Mouse (Mus musculus) liver, embryonic 16.5 days (tissue): ENCODE results near the gene R3hdm2. TPM values are rescaled to one million over a fixed set of nuclear protein-coding genes. Genes with fewer than 3 reads are reported as not detected.

Experiments
- ATAC-seq: fragments of 200-750 bp; cut with Nextera tagmentation; 2 replicates; pipeline ENCODE4 v1.8.0; 2017; ENCODE audit warnings: low read depth, mild to moderate bottlenecking, moderate number of reproducible peaks, moderate library complexity
- H3K27ac ChIP-seq: fragments of 300-500 bp; sonication (generic); 2 replicates; pipeline ENCODE4 v1.5.1; 2014; ENCODE audit warnings: mild to moderate bottlenecking, low read length
- H3K27me3 ChIP-seq: fragments of 300-500 bp; sonication (generic); 2 replicates; pipeline ENCODE4 v1.6.1; 2014; ENCODE audit warnings: low read depth, low read length, mixed read lengths; ENCODE audit not compliant: control insufficient read depth, insufficient read depth
- H3K36me3 ChIP-seq: fragments of 300-500 bp; sonication (generic); 2 replicates; pipeline ENCODE4 v1.6.1; 2014; ENCODE audit warnings: mild to moderate bottlenecking; ENCODE audit not compliant: control insufficient read depth, insufficient read depth
- H3K4me1 ChIP-seq: fragments of 300-500 bp; sonication (generic); 2 replicates; pipeline ENCODE4 v1.6.1; 2014; ENCODE audit warnings: low read depth, low read length, mixed read lengths; ENCODE audit not compliant: control insufficient read depth
- H3K4me2 ChIP-seq: fragments of 300-500 bp; sonication (generic); 2 replicates; pipeline ENCODE4 v1.6.1; 2014; ENCODE audit warnings: low read depth, low read length, mixed read lengths
- H3K4me3 ChIP-seq: fragments of 300-500 bp; sonication (generic); 2 replicates; pipeline ENCODE4 v1.5.1; 2014; ENCODE audit warnings: low read depth, mild to moderate bottlenecking, low read length
- H3K9ac ChIP-seq: fragments of 300-500 bp; sonication (generic); 2 replicates; pipeline ENCODE4 v1.6.1; 2014; ENCODE audit warnings: low read depth, low read length
- H3K9me3 ChIP-seq: fragments of 300-500 bp; sonication (generic); replicated peaks from 2 replicates; pipeline ENCODE4 v1.6.1; 2016; ENCODE audit warnings: low read length; ENCODE audit not compliant: control insufficient read depth
- WGBS: fragments of 180-500 bp; shearing (Covaris S2); extraction: QIAGEN DNeasy Blood & Tissue Kit; methylation state at CpG from one replicate; pipeline ENCODE4 v1.1.7; 2014; ENCODE audit not compliant: insufficient replicate concordance; 5-methylcytosine and 5-hydroxymethylcytosine counted together
- polyA plus RNA-seq: library from polyadenylated mRNA; unstranded; fragments of >200 nt; fragmentation: Nextera tagmentation; extraction: Ambion mirVana; gene quantifications from 2 replicates; pipeline ENCODE4 v1.2.1, GENCODE M21; 2015

R3hdm2 gene
- polyA plus RNA-seq, 1 experiment from 2014 or later, result 13.3 TPM

- Histone ChIP-seq H3K4me1 (no peaks in the 10 kb centered on the region), H3K9me3 (no peaks in the 10 kb centered on the region), H3K27me3 (no peaks in the 10 kb centered on the region), H3K9ac (no peak overlapping the region), H3K36me3 (peaks cover 14% of the 10 kb centered on the region), H3K27ac (no peak overlapping the region), H3K4me2 (no peak overlapping the region), H3K4me3 (no peak overlapping the region)
- 70% methylated on average over 9 of the region's 9 CpGs for WGBS
- ATAC-seq, result no peak
Measured at GRCm38 (mm10) chr10:127472722-127473121, 92.6 kb downstream of the R3hdm2 start.

DNA sequence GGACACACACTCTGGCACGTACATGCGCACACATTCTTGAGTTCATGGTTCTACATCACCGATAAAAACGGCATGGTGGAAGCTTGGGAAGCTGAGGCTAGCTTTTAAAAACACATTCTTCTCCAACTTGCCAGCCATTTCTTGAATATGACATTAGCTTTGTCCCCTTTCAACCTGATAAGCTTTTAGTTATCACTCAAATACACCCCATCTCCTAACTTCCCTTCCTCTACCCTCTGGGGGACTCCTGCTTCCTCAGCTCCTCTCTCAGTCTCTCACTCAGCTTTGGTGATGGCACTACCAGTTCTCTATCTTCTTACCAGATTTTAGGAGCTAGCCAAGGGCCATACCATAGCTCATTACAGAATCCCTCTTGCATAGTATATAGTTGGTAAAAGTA is 95.0 kb downstream of the R3hdm2 start:
- ATAC-seq, result no peak
- Histone ChIP-seq H3K36me3 (peaks cover 8% of the 10 kb centered on the region), H3K27ac (no peak overlapping the region), H3K27me3 (no peaks in the 10 kb centered on the region), H3K9me3 (no peaks in the 10 kb centered on the region), H3K4me3 (no peak overlapping the region), H3K4me1 (no peaks in the 10 kb centered on the region), H3K4me2 (no peak overlapping the region), H3K9ac (no peak overlapping the region)
- WGBS, result 80% methylated on average over 4 of the region's 4 CpGs

GRCm38 (mm10) chr10:127476541-127476940 is 96.4 kb downstream of the R3hdm2 start:
- Histone ChIP-seq H3K27ac (no peak overlapping the region), H3K27me3 (no peaks in the 10 kb centered on the region), H3K9ac (no peak overlapping the region), H3K9me3 (no peaks in the 10 kb centered on the region), H3K4me1 (no peaks in the 10 kb centered on the region), H3K4me3 (no peak overlapping the region), H3K36me3 (peaks cover 5% of the 10 kb centered on the region), H3K4me2 (no peak overlapping the region)
- no peak for ATAC-seq
- WGBS, result 71% methylated on average over 3 of the region's 3 CpGs

- ATAC-seq, result no peak
- H3K27ac ChIP-seq, result no peak overlapping the region
- no peak overlapping the region for H3K9ac ChIP-seq
- no peak overlapping the region for H3K4me3 ChIP-seq
- no peaks in the 10 kb centered on the region for H3K4me1 ChIP-seq
- no peaks in the 10 kb centered on the region for H3K9me3 ChIP-seq
- WGBS, result 78% methylated on average over 7 of the region's 7 CpGs
- no peaks in the 10 kb centered on the region for H3K27me3 ChIP-seq
- H3K4me2 ChIP-seq, result no peak overlapping the region
- H3K36me3 ChIP-seq, result peaks cover 5% of the 10 kb centered on the region
Measured at GRCm38 (mm10) chr10:127477301-127477700, 97.2 kb downstream of the R3hdm2 start.

DNA sequence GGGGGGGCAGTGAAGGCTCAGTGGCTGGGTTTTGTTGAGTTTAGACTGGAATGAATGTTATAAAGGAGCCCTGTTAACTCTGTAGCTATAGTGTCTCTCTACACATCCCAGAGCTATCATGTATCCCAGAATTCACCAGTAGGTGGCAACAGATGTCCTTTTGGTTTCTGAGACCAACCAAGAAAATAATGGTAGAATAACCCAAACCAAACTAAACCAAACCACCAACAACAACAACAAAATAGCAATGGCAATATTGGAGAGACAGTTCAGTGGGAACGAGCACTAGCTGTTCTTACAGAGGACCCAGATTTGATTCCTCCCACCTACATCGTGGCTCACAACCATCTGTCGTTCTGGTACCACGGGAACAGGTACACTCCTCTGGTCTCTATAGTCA is 99.0 kb downstream of the R3hdm2 start:
- WGBS, result 84% methylated on average over 4 of the region's 4 CpGs
- Histone ChIP-seq H3K9me3 (no peaks in the 10 kb centered on the region), H3K4me1 (no peaks in the 10 kb centered on the region), H3K27ac (no peak overlapping the region), H3K4me3 (no peak overlapping the region), H3K9ac (no peak overlapping the region), H3K27me3 (no peaks in the 10 kb centered on the region), H3K36me3 (peaks cover 4% of the 10 kb centered on the region), H3K4me2 (no peak overlapping the region)
- no peak for ATAC-seq

DNA sequence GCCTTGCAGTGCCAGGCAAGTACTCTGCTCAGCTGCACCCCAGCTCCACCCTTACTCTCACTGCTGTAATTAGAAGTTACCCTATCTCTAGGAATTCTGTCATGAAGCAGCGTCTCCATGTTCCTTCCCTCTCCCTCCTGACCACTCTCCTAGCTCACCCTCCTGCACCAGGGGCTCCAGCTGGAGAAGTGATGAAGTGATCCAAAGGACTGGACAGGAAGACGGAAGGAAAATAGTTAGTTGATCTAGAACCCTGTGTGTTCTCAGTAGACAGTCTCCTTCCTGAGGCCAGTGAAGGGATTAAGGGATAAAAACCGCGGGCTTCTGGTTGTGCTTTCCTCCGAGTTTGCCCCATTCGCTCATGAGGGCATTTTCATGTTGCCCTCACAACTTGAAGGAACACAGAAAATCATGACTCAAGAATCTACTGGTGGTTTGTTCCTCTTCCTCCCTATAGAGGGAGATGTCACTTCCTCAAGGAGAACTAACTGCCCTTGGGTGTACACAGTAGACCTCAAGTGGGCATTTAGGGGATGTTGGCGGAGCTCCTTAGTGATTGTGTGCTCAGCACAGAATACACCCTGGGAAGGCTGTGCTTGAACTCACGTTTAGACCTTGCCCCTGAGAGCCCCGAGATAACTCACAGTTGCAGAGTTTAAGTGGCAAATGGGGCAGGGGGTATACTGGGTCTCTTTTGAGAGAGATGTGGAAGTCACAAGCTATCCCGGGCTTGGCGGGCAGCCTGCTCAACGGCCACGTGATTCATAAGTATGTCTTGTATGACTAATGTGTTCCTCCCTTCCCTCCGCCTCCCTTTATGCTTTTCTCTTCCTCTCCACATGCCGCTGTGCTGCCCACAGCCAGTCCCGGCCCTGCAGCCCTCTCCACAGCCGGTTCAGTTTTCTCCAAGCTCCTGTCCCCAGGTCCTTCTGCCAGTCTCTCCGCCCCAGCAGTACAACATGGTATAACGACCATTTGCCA is 101.0 kb downstream of the R3hdm2 start:
- Histone ChIP-seq H3K9ac (no peak overlapping the region), H3K4me1 (no peaks in the 10 kb centered on the region), H3K4me3 (no peak overlapping the region), H3K9me3 (no peaks in the 10 kb centered on the region), H3K27ac (peak overlapping the region; percentile 52; the same call in 1 of the 2 replicates), H3K4me2 (no peak overlapping the region), H3K27me3 (no peaks in the 10 kb centered on the region), H3K36me3 (peaks cover 3% of the 10 kb centered on the region)
- WGBS, result 60% methylated on average over 19 of the region's 19 CpGs
- peak; percentile 30; the same call in 1 of the 2 replicates for ATAC-seq

GRCm38 (mm10) chr10:127485235-127485634 is 105.1 kb downstream of the R3hdm2 start:
- ATAC-seq, result no peak
- H3K27me3 ChIP-seq, result no peaks in the 10 kb centered on the region
- H3K4me1 ChIP-seq, result no peaks in the 10 kb centered on the region
- no peak overlapping the region for H3K27ac ChIP-seq
- H3K36me3 ChIP-seq, result peaks cover 6% of the 10 kb centered on the region
- H3K9ac ChIP-seq, result no peak overlapping the region
- WGBS, result 76% methylated on average over 10 of the region's 10 CpGs
- H3K9me3 ChIP-seq, result no peaks in the 10 kb centered on the region
- no peak overlapping the region for H3K4me3 ChIP-seq
- no peak overlapping the region for H3K4me2 ChIP-seq

DNA sequence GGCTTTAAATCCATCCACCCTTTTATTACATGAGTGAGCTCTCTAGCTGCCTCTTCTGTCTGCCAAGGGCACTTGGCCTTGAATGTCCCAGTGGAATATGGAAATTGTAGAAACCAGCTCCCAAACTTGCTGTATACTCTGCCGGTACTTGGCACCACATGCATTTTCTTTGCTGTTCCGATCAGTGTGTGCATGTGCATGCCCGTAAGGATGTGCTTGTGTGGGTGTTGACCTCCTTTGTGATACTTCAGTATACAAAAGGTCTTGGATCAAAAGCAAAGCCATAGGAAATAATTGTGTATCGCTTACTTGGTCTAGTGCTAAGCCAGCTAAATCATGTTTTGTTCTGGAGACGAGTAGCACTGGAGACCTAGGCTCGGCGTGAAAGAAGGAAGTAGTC is 108.7 kb downstream of the R3hdm2 start:
- no peak overlapping the region for H3K27ac ChIP-seq
- H3K9ac ChIP-seq, result no peak overlapping the region
- 66% methylated on average over 7 of the region's 7 CpGs for whole genome bisulfite sequencing
- no peak overlapping the region for H3K4me3 ChIP-seq
- H3K9me3 ChIP-seq, result no peaks in the 10 kb centered on the region
- peaks cover 19% of the 10 kb centered on the region for H3K36me3 ChIP-seq
- H3K4me2 ChIP-seq, result no peak overlapping the region
- H3K4me1 ChIP-seq, result no peaks in the 10 kb centered on the region
- H3K27me3 ChIP-seq, result no peaks in the 10 kb centered on the region
- no peak for ATAC-seq
